Mouse (Mus musculus): ENCODE measurements around the gene Scrn3.

- TF ChIP-seq CTCF (IDR thresholded peaks at IDR 0.05; ENCODE audit: low read depth, low read length) = no peak
- TF ChIP-seq GATA1 (IDR thresholded peaks at IDR 0.05; ENCODE audit: borderline replicate concordance, low read length) = no peak
- no peak for TF ChIP-seq TAL1 (conservative IDR thresholded peaks at IDR 0.05; ENCODE audit: low read depth, low read length)
- no peak for TF ChIP-seq GATA2 (IDR thresholded peaks at IDR 0.05; ENCODE audit: borderline replicate concordance, low read depth, low read length)
These were observed 42.3 kb upstream of the Scrn3 start for GRCm38 (mm10) chr2:73270071-73270592.

Data from G1E (cell line).